In the genomic region with DNA sequence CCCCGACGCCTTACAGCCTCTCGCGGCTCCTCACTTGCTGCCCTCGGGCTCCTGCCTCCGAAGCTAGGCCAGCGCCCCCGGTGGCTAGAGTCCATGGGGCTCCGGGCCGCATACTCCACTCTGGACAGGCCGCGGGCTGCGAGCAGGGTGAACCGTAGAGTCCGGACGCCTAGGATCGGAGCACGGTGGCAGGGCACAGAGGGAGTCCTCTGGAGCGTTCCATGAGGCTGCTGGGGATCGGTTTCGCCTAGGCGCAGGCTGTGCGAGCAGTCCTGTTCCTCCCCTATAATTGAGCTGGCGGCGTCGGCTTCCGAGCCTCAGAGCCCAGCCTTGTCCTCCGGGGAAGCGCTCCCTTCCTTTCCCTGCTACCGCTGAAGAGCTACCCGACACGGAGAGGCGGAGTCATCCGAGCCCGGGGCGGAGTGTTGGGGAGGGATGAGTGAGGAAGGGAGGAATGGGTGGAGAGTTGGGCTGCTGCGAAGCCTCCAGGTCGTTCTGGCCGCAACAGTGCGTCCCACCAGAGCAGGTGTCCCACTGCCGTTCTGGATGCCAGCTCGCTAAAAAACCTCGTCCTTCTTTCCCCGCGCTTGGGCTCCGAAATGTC, we compare ENCODE assay signal across 8 mouse cellular contexts. TPM values are rescaled to one million over a fixed set of nuclear protein-coding genes. Genes with fewer than 3 reads are reported as not detected.
DNase-seq lines count a peak whose midpoint lies in the region; ATAC-seq and TF ChIP-seq lines count a peak whose summit lies in the region.

A gene (minus strand): TSS at position 307 of the 604 bp plus-strand sequence.

- H3K4me1 ChIP-seq in E14TG2a.4 (replicated peaks; ENCODE audit: low read depth, low read length): peaks cover 20% of the 10 kb centered on the region
- H3K4me1 ChIP-seq in embryonic facial prominence, embryonic 10.5 days: peaks cover 24% of the 10 kb centered on the region
- H3K4me1 ChIP-seq in hindbrain, embryonic 10.5 days (replicated peaks): peaks cover 26% of the 10 kb centered on the region

- under 1% methylated on average over 46 of the region's 46 CpGs for WGBS in embryonic facial prominence, embryonic 10.5 days
- WGBS in hindbrain, embryonic 10.5 days: under 1% methylated on average over 46 of the region's 46 CpGs

- no peak within 1 kb of the TSS for H3K27ac ChIP-seq in embryonic facial prominence, embryonic 10.5 days (replicated peaks)
- peak within 1 kb of the TSS; percentile 35; the same call in 1 of the 2 replicates for H3K27ac ChIP-seq in hindbrain, embryonic 10.5 days

- no peaks in the 10 kb centered on the region for H3K9me3 ChIP-seq in E14TG2a.4 (ENCODE audit: low read length)
- no peaks in the 10 kb centered on the region for H3K9me3 ChIP-seq in embryonic facial prominence, embryonic 10.5 days
- no peaks in the 10 kb centered on the region for H3K9me3 ChIP-seq in hindbrain, embryonic 10.5 days

- H3K36me3 ChIP-seq in E14TG2a.4 (ENCODE audit: insufficient read depth, low read length): no peaks in the 10 kb centered on the region
- no peaks in the 10 kb centered on the region for H3K36me3 ChIP-seq in embryonic facial prominence, embryonic 10.5 days (replicated peaks)
- no peaks in the 10 kb centered on the region for H3K36me3 ChIP-seq in hindbrain, embryonic 10.5 days

- ATAC-seq in megakaryocyte progenitor cell, adult 5-6 weeks (replicated peaks; ENCODE audit: poor library complexity): peak; percentile 68

- peak; percentile 40 for DNase-seq in adrenal gland, adult 8-10 months
- DNase-seq in embryonic facial prominence, embryonic 10.5 days (ENCODE audit: low spot score): peak; percentile 73
- peak; percentile 77 for DNase-seq in hindbrain, embryonic 10.5 days (ENCODE audit: low spot score)
- peak; percentile 70 to 73 for DNase-seq in layer of hippocampus, postnatal 10 days (ENCODE audit: low spot score in 2 of 2)
- DNase-seq in right cerebral cortex, postnatal 4 days: peak; percentile 65
- DNase-seq in gastrocnemius, adult 18-20 months (ENCODE audit: low spot score): no peak

- H3K4me3 ChIP-seq in E14TG2a.4 (replicated peaks; ENCODE audit: low read length): peak within 1 kb of the TSS; percentile 80
- H3K4me3 ChIP-seq in embryonic facial prominence, embryonic 10.5 days: peak within 1 kb of the TSS; percentile 63
- H3K4me3 ChIP-seq in hindbrain, embryonic 10.5 days: peak within 1 kb of the TSS; percentile 62

- no peak for TF ChIP-seq CTCF in E14TG2a.4 (conservative IDR thresholded peaks at IDR 0.05; ENCODE audit: low read length)

- peaks cover 76% of the 10 kb centered on the region for H3K27me3 ChIP-seq in E14TG2a.4 (ENCODE audit: insufficient read depth, low read length)
- peaks cover 81% of the 10 kb centered on the region for H3K27me3 ChIP-seq in embryonic facial prominence, embryonic 10.5 days (replicated peaks; ENCODE audit: low read depth, poor library complexity, severe bottlenecking)
- H3K27me3 ChIP-seq in hindbrain, embryonic 10.5 days (ENCODE audit: insufficient read depth, poor library complexity, severe bottlenecking): peaks cover 81% of the 10 kb centered on the region

RNA-seq across cellular contexts. Expression of the gene that starts here (rescaled TPM):
- total RNA-seq in adrenal gland, adult 8-10 months (2022): under 1 TPM; 0.14 to 0.54 (median 0.19) TPM
- polyA plus RNA-seq in embryonic facial prominence, embryonic 10.5 days (2016; fragmentation: Nextera tagmentation; extraction: Ambion mirVana): 0.10 TPM in 1 of 2 replicates, not detected in the other
- polyA plus RNA-seq in hindbrain, embryonic 10.5 days (2016; fragmentation: Nextera tagmentation; extraction: Ambion mirVana): 0.12 and 0.19 TPM in 2 replicates
- 10 to 100 TPM; 21.0 to 23.1 TPM for total RNA-seq in layer of hippocampus, postnatal 10 days (2021)
- 4.0 and 6.8 TPM in 2 replicates for total RNA-seq in megakaryocyte progenitor cell, adult 5-6 weeks (2015)
- total RNA-seq in megakaryocyte progenitor cell, adult 5-6 weeks (2017): 5.6 and 5.9 TPM in 2 replicates
- not detected for total RNA-seq in gastrocnemius, adult 18-20 months (2021)

Comparison
In these comparisons a context has a peak if more than half of its experiments do, and no peak if none do; other contexts are left out.
1. Peak in DNase-seq in adrenal gland, adult 8-10 months; RNA of the gene not detected or under 1 TPM.
2. Peak in DNase-seq and H3K4me3 ChIP-seq in embryonic facial prominence, embryonic 10.5 days; RNA of the gene not detected or under 1 TPM.
3. Peak in DNase-seq, H3K4me3 ChIP-seq and H3K27ac ChIP-seq in hindbrain, embryonic 10.5 days; RNA of the gene not detected or under 1 TPM.